Mouse (Mus musculus) left cerebral cortex, postnatal 4 days (tissue): ENCODE data around the gene Plekhf1. TPM values are rescaled to one million over a fixed set of nuclear protein-coding genes. Genes with fewer than 3 reads are reported as not detected.

Experiments used
- DNase-seq: peaks from one replicate; pipeline ENCODE4 v3.0.0-alpha.2; 2022
- intact Hi-C: fragments of 180-260 bp; cut with DNase I; formaldehyde crosslinking; loops from one replicate; pipeline ENCODE4 v1.15.1; 2025
- total RNA-seq, 2 experiments: library from RNA; stranded (reverse); gene quantifications; 2 replicates each; pipeline ENCODE4 v1.2.3; 2021

The Plekhf1 gene
- total RNA-seq, 2 experiments from 2014 or later = 0.38 to 0.44 TPM

- no peak for DNase-seq
- intact Hi-C loops = no loop called here
Measured at GRCm38 (mm10) chr7:38219526-38219925, 8.3 kb downstream of the Plekhf1 start.

GRCm38 (mm10) chr7:38218631-38219367 is 9.0 kb downstream of the Plekhf1 start:
- intact Hi-C loops = no loop called here

GRCm38 (mm10) chr7:38217417-38218171 is 10.2 kb downstream of the Plekhf1 start:
- intact Hi-C loops = no loop called here
- peak; percentile 83 for DNase-seq

More at GRCm38 (mm10) chr7:38218631-38219367, 9.0 kb downstream of the Plekhf1 start:
- peak; percentile 76 for DNase-seq

GRCm38 (mm10) chr7:38215697-38216096 is 12.1 kb downstream of the Plekhf1 start:
- no peak for DNase-seq
- intact Hi-C loops = no loop called here

GRCm38 (mm10) chr7:38215281-38215680 is 12.5 kb downstream of the Plekhf1 start:
- intact Hi-C loops = no loop called here
- DNase-seq = no peak

- intact Hi-C loops = no loop called here
- DNase-seq = no peak
Measured at GRCm38 (mm10) chr7:38214473-38215214, 13.2 kb downstream of the Plekhf1 start.

- intact Hi-C loops = no loop called here
- no peak for DNase-seq
Measured at GRCm38 (mm10) chr7:38212651-38213062, 15.2 kb downstream of the Plekhf1 start.

- intact Hi-C loops = no loop called here
- DNase-seq = no peak
Measured at GRCm38 (mm10) chr7:38209478-38210152, 18.2 kb downstream of the Plekhf1 start.

- no peak for DNase-seq
- intact Hi-C loops = no loop called here
Measured at GRCm38 (mm10) chr7:38208969-38209368, 18.8 kb downstream of the Plekhf1 start.

- intact Hi-C loops = no loop called here
Measured at GRCm38 (mm10) chr7:38206564-38206963, 21.3 kb downstream of the Plekhf1 start.

GRCm38 (mm10) chr7:38205801-38206200 is 22.0 kb downstream of the Plekhf1 start:
- no peak for DNase-seq
- intact Hi-C loops = no loop called here

More at GRCm38 (mm10) chr7:38206564-38206963, 21.3 kb downstream of the Plekhf1 start:
- DNase-seq = no peak

- intact Hi-C loops = no loop called here
- no peak for DNase-seq
Measured at GRCm38 (mm10) chr7:38204314-38204713, 23.5 kb downstream of the Plekhf1 start.

- intact Hi-C loops = no loop called here
- no peak for DNase-seq
Measured at GRCm38 (mm10) chr7:38201290-38201658, 26.5 kb downstream of the Plekhf1 start.

- intact Hi-C loops = no loop called here
- DNase-seq = peak; percentile 91
Measured at GRCm38 (mm10) chr7:38200606-38201289, 27.1 kb downstream of the Plekhf1 start.

GRCm38 (mm10) chr7:38199907-38200605 is 27.8 kb downstream of the Plekhf1 start:
- no peak for DNase-seq
- intact Hi-C loops = no loop called here

GRCm38 (mm10) chr7:38191571-38191970 is 36.2 kb downstream of the Plekhf1 start:
- DNase-seq = no peak
- intact Hi-C loops = no loop called here

- no peak for DNase-seq
- intact Hi-C loops = no loop called here
Measured at GRCm38 (mm10) chr7:38191146-38191545, 36.7 kb downstream of the Plekhf1 start.

- intact Hi-C loops = no loop called here
- DNase-seq = no peak
Measured at GRCm38 (mm10) chr7:38190056-38190835, 37.6 kb downstream of the Plekhf1 start.
